Mouse (Mus musculus) urinary bladder, adult 18-20 months (tissue): ENCODE measurements at regions not wholly inside any gene's neighbourhood (a gene's known extent, or its start where the extent isn't known, plus 50 kb on each side); places are given as distances from the start of the nearest gene placed in this dataset.
"Not testable (repeated sequence)": the region's sequence is repeated elsewhere in the genome, so short reads cannot be mapped to it uniquely, and the experiment has no call there.

Source experiments
- DNase-seq, 2 experiments: peaks; one replicate each; pipeline ENCODE4 v3.0.0; 2022; ENCODE audit warnings: low spot score in 2 of 2, mixed read lengths in 2 of 2

GRCm38 (mm10) chr12:8070788-8071187 lies 93.3 kb downstream of the Apob start:
- DNase-seq: no peak

- DNase-seq: no peak
These were observed 93.8 kb downstream of the Apob start for GRCm38 (mm10) chr12:8071286-8071685.

GRCm38 (mm10) chr12:8076010-8076540 lies 98.6 kb downstream of the Apob start:
- no peak for DNase-seq

- DNase-seq: no peak
These were observed 99.9 kb downstream of the Apob start for GRCm38 (mm10) chr12:8077346-8077745.

- DNase-seq: no peak
These were observed 100.6 kb downstream of the Apob start for GRCm38 (mm10) chr12:8078046-8078445.

GRCm38 (mm10) chr12:8082688-8083661 lies 105.5 kb downstream of the Apob start:
- DNase-seq: no peak

GRCm38 (mm10) chr12:8087958-8088357 lies 110.5 kb downstream of the Apob start:
- DNase-seq: no peak

GRCm38 (mm10) chr12:8089423-8090278 lies 112.2 kb downstream of the Apob start:
- no peak for DNase-seq

- DNase-seq: no peak
These were observed 112.8 kb downstream of the Apob start for GRCm38 (mm10) chr12:8090279-8090626.

- DNase-seq: no peak
These were observed 114.5 kb upstream of the Ldah start for GRCm38 (mm10) chr12:8093437-8093836.

GRCm38 (mm10) chr12:8095946-8096345 lies 112.0 kb upstream of the Ldah start:
- DNase-seq: no peak

GRCm38 (mm10) chr12:8098395-8098794 lies 109.5 kb upstream of the Ldah start:
- not testable (repeated sequence) for DNase-seq

- DNase-seq: no peak
These were observed 108.8 kb upstream of the Ldah start for GRCm38 (mm10) chr12:8099114-8099513.

- peak in 1 of 2 experiments; percentile 27 for DNase-seq
These were observed 108.1 kb upstream of the Ldah start for GRCm38 (mm10) chr12:8099821-8100220.

GRCm38 (mm10) chr12:8101837-8102236 lies 106.1 kb upstream of the Ldah start:
- DNase-seq: no peak

- DNase-seq: no peak
These were observed 104.6 kb upstream of the Ldah start for GRCm38 (mm10) chr12:8103259-8103658.

GRCm38 (mm10) chr12:8107137-8107536 lies 100.8 kb upstream of the Ldah start:
- no peak for DNase-seq

- no peak for DNase-seq
These were observed 98.6 kb upstream of the Ldah start for GRCm38 (mm10) chr12:8109203-8109770.

GRCm38 (mm10) chr12:8109876-8110275 lies 98.0 kb upstream of the Ldah start:
- DNase-seq: no peak

GRCm38 (mm10) chr12:8110297-8110696 lies 97.6 kb upstream of the Ldah start:
- peak in 1 of 2 experiments; percentile 24 for DNase-seq

GRCm38 (mm10) chr12:8111484-8111883 lies 96.4 kb upstream of the Ldah start:
- no peak for DNase-seq

GRCm38 (mm10) chr12:8155566-8155965 lies 52.3 kb upstream of the Ldah start:
- DNase-seq: no peak
